Mouse (Mus musculus) layer of hippocampus, adult 11-12 months (tissue): Measurements from ENCODE around the gene Ctsk.
"Not testable (repeated sequence)": the region's sequence is repeated elsewhere in the genome, so short reads cannot be mapped to it uniquely, and the experiment has no call there.

Experiments used
- DNase-seq: peaks from one replicate; pipeline ENCODE4 v3.0.0; 2022; ENCODE audit warnings: low spot score

The Ctsk gene

GRCm38 (mm10) chr3:95524673-95525072 is 25.6 kb downstream of the Ctsk start:
- DNase-seq, result no peak

GRCm38 (mm10) chr3:95526111-95526510 is 27.1 kb downstream of the Ctsk start:
- DNase-seq, result no peak

GRCm38 (mm10) chr3:95526622-95527211 is 27.7 kb downstream of the Ctsk start, which contains the start of gene Ctss:
TSS of gene Ctss (plus strand) at chr3:95526786.
- DNase-seq, result peak; percentile 30

GRCm38 (mm10) chr3:95529814-95530213 is 30.8 kb downstream of the Ctsk start:
- no peak for DNase-seq

GRCm38 (mm10) chr3:95531025-95531424 is 32.0 kb downstream of the Ctsk start:
- DNase-seq, result no peak

GRCm38 (mm10) chr3:95533364-95533763 is 34.3 kb downstream of the Ctsk start:
- DNase-seq, result no peak

GRCm38 (mm10) chr3:95534927-95535326 is 35.9 kb downstream of the Ctsk start:
- DNase-seq, result no peak

- no peak for DNase-seq
Measured at GRCm38 (mm10) chr3:95538936-95539335, 39.9 kb downstream of the Ctsk start.

- no peak for DNase-seq
Measured at GRCm38 (mm10) chr3:95539837-95540236, 40.8 kb downstream of the Ctsk start.

- DNase-seq, result not testable (repeated sequence)
Measured at GRCm38 (mm10) chr3:95541186-95541585, 42.1 kb downstream of the Ctsk start.

GRCm38 (mm10) chr3:95542171-95542570 is 43.1 kb downstream of the Ctsk start:
- DNase-seq, result no peak

- DNase-seq, result no peak
Measured at GRCm38 (mm10) chr3:95542981-95543380, 43.9 kb downstream of the Ctsk start.

- no peak for DNase-seq
Measured at GRCm38 (mm10) chr3:95550176-95550575, 51.1 kb downstream of the Ctsk start.

GRCm38 (mm10) chr3:95553986-95554385 is 54.9 kb downstream of the Ctsk start:
- no peak for DNase-seq
